Mouse (Mus musculus): Measurements from ENCODE around the gene Lcn6.
"Not testable (repeated sequence)": the region's sequence is repeated elsewhere in the genome, so short reads cannot be mapped to it uniquely, and the experiment has no call there.

Lcn6 gene

DNA sequence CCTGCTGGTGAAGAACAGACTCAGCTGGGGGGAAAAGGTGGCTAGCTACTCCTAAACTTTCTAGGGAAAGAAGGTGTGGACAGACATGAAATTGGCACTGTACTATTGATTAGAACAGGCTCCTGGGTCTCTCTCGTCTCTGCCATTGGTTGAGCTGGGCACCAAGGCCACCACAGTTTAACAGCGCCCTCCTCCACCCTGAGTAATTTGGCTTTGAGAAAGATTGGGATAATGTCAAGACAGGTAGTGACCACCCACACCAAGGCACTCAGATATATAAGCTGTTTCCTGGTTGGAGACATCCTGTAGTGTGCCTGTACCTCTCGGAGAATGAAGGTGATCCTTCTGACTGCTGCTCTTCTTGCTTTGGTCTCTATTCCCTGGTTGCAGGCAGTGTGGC is at the start of gene Lcn6:
Gene Lcn6, plus strand, starts transcription at position 301 of the 400 bp plus-strand sequence.
- no peak for DNase-seq

DNA sequence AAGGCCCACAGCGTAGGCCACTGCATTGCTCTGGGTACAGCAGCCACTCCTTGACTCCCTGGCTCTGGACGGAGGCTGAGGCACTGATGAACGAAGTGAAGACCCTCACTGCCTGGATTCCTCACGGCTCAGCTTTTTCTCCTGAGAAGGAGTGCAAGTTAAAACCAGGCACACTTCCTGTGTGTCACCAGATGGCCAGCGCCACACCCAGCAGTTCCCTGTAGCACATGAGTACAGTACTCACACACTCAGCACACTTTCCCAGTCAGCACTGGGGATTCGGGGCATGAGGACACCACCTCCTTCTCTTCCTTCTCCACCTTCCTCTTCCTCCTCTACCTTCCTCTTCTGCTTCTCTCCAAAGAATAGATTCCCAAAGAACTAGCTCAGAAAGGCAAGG is 48.8 kb upstream of the Lcn6 start, which contains the start of gene Fcna:
Gene Fcna, minus strand, starts transcription at position 220 of the 400 bp plus-strand sequence.
- DNase-seq, result no peak

DNA sequence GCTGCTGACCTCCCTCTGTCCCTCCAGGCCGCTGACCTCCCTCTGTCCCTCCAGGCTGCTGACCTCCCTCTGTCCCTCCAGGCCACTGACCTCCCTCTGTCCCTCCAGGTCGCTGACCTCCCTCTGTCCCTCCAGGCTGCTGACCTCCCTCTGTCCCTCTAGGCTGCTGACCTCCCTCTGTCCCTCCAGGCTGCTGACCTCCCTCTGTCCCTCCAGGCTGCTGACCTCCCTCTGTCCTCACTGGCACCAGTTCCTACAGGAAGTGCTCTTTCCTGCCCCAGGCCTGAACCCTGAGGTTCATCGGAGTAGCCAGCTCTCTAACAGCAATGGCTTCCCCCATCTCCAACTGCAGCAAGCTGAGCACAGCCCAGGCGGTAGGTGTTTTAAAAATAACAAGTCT is 47.8 kb upstream of the Lcn6 start:
- no peak for DNase-seq

DNA sequence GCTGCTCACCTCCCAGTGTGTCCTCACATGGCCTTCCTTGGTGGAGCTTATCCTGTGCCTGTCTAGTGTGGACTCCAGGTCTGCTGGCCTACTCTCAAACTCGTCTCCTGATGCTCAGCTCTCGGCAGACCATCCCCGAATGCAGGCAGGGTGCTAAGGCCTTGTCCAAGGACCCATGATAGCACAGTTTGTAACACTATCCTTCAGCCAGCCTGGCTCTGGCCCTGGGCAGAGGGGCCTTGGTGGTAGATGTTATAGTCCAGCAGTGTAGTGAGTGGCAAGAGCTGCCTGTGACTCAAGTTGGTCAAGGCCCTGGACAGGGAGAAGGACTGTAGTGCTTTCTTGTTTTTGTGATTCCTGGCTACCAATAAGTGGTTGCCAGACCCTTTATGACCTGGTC is 43.0 kb upstream of the Lcn6 start:
- no peak for DNase-seq

DNA sequence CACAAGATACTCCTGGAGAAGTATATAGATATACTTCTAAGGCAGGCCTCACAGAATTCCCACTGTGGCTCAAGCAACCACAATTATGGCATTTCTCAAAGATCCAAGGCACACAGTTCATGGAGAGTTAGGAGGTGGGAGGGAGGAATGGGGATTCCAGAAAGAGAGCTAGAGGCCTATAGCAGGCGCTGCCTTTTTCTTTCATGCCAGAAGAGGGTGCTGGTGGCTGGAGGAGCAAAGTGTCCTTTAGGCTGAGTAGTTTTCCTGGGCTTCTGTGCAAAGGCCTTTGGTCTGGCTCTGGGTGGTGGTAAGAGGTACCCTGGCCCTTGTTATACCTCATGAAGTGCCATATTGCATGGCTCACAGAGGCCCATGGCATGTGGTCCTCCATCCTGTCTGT is 42.5 kb upstream of the Lcn6 start:
- no peak for DNase-seq

DNA sequence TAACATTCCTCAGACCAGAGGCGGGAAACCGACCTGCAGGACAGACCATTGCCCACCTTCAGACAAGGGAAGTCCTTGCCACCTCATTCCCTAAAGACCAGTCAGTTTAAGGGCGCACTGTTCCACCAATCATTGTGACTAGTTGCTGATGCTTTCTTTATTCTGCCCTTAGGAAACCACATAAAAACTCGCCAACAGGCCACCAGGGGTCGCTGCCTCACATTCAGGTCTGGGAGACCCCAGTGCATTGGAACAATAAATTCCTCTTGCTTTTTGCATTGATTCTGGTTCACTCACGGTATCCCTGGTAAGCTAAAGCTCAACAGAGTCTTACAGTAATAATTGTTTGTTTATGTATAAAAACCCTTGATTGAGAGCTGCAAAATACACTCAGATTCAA is 36.7 kb upstream of the Lcn6 start:
- peak; percentile 70 to 83 for DNase-seq

DNA sequence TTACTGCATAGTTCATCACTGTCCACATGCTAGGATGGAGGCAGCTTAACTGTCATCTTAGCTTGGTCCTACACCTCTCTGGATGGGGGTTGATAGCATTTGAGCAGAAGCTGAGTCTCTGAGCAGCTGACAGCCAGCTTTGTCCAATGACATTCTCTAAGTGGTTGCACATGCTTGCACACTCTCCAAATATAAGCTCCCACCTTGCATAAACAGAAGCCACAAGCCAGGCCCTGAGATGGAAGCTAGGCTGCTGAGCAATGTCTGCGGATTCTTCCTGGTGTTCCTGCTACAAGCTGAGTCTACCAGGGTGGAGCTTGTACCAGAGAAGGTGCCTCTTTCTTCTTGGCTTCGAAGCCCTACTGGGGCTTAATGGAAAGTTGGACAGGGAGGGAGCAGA is 23.7 kb upstream of the Lcn6 start, which contains the start of gene Lcn8:
Gene Lcn8, plus strand, starts transcription at position 219 of the 400 bp plus-strand sequence.
- no peak for DNase-seq

DNA sequence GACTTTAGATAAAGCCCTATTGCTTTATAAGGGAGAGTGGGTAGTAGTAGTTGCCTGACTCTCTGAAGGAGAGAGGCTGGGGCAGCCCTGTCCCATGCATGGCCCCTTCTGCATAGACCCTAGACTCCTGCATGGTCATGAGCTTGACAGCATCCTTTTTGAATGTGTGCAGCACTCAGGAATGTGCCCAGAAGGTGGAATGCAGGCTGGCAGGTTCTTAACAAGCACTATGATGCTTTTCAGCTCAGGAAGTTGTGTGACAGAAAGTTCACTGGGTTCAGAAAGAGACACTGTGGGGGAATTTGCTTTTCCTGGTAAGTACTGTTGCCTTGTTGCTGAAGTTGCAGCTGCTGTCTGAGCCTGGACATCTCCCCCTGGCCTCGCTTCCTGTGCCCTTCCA is 22.1 kb upstream of the Lcn6 start:
- no peak for DNase-seq

DNA sequence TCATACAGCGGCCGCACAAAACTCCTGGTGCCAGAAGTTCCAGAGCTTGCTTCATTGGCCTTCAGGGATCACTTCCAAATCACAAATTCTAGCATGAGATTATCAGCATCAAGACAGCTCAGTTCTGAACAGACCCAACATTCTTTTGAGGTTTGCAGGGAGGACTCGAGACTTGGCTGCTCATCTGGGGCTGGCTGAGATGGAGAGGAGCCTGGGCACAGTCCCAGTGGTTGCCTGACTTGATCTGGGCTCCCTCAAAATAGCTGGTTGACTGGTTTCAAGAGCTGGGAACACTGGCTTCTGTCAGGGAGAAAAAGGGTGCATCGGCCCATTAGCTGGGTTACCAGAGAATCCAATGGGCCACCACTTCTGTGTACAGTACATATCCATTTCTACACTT is 19.9 kb upstream of the Lcn6 start:
- peak; percentile 48 to 56 for DNase-seq

DNA sequence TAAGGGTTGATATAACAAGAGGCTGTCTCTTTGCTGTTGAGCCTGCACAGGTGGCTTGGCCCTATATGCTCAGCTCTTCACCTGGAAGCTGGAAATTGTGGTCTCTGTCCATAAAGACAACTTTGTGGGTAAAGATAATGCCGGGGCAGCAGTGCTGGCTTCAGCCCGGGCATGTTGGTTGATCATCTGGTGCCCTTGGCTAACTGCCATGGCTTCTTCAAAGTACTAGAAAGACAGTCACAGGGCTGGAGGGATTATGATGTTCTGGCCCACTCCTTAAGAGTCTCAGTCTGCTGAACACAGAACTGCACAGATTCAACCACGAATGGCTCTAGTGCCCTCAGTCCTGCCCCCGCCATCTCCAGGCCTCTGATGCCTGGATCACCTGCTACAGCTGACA is 19.3 kb upstream of the Lcn6 start:
- peak; percentile 68 to 71 for DNase-seq

DNA sequence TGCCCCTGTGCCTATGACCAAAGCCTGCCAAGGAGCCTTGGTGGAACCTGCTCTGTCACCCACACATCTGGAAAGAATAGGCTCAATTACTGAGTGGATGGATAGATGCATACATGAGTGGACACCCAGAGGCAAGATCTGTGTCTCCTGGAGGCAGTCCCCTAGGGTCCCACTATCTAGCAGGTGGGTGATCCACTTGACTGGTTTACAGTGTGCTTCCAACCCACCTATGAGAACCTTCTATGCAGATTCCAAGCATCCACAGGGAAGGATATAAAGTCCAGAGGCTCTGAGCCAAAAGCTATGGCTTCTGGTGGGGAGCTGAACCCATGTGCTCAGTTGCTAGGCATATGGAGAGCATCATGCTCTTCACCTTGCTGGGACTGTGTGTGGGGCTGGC is 18.9 kb upstream of the Lcn6 start, which contains the start of gene Lcn5:
Gene Lcn5, plus strand, starts transcription at position 301 of the 400 bp plus-strand sequence.
- no peak for DNase-seq

DNA sequence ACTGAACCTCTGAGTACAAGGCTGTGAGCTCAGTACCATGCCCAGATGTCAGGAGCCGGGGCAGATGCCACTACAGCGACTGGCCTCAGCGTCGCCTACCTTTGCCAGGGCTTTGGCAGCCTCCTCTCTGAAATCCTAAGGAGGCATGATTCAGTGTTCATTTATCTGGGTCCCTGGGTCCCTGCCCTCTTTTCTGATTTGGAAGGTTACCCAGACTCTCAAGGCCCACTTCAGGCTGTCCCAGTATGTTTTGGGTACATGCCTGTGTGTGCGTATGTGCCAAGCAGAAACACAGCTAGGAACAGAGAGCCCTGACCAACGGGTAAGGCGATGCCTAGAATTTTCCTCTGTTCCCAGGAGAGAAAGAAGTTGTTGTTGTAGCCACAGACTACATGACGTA is 16.3 kb upstream of the Lcn6 start:
- peak in 1 of 2 experiments; percentile 11 for DNase-seq

DNA sequence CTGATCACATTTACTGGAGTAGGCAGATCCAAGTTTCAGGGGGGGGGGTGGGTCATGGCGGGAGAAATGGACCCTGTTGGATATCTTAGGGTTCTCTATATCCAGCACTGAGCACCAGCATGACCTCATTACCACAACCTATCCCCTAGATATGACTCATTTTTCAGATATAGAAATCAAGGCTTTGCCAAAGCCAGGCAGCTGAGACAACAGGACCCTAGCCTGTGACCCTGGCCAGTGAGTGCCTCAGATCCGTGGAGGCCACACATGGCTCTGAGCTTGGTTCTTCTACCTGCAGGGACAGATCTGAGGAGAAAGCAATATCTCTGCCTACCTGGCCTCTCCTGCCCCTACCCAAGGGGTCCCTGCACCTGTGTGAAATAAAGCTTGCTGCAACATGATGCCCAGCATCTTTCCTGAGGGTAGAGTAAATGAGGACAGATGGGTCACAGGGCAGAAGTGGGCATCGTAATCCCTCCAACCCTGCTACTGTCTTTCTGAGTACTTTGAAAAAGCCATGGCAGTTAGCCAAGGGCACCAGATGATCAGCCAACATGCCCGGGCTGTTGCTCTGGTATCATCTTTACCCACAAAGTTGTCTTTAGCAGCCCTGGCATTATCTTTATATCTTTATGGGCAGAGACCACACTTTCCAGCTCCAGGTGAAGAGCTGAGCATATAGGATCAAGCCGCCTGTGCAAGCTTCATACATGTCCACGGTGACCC is 15.2 kb upstream of the Lcn6 start:
- DNase-seq, result peak; percentile 33 to 40

DNA sequence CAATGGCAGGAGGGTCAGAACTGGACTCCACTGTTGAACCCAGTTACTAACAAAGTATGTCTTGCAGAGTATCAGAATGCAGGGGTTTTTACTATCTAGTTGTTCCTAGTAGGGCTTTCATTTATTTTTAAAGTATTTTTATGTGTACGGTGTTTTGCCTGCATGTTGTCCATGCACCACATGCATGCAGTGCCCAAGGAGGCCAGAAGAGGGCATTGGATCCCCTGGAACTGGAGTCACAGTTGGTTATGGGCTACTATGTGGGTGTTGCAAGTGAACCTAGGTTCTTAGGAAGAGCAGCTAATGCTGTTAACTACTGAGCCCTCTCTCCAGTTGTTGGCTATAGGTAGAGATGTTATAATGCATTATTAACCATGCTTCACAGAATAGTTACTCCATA is 13.1 kb upstream of the Lcn6 start:
- peak; percentile 72 to 86 for DNase-seq

DNA sequence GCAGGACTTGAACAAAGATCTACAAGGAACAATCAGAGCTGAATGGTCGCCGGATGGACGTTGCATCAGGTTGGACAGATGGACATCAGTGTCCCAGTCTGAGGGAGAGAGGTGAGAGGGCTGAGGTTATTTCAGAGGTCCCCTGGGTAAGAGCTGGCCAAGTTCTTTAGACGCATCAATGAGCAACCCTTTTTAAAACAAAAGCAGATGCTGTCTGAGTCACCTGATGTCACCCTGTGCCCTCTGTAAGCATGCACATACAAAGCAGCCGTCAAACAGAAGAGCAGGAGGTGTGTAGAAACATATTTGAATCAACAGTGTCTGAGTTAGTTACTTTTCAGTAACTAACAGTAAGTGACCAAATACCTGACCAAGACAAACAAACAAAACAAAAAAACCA is 12.5 kb upstream of the Lcn6 start:
- no peak for DNase-seq

DNA sequence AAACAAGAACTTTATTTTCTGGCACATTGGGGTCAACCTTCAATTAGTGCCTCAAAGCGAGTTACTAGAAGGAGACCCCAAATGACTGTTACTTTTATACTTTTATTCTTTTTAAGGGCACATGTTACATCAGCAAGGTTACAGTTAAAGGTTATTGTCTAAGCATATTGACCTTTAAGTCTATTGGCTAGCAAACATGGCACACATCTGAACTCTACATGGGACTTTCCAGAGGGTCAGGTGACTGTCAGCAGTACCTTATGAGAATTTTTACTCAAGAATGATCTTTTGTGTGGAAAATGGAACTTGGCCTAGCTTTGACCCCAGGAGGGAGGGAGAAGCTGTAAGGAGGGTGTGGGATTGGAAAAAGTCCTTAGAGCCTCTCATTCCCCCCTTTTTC is 10.1 kb upstream of the Lcn6 start:
- no peak for DNase-seq

DNA sequence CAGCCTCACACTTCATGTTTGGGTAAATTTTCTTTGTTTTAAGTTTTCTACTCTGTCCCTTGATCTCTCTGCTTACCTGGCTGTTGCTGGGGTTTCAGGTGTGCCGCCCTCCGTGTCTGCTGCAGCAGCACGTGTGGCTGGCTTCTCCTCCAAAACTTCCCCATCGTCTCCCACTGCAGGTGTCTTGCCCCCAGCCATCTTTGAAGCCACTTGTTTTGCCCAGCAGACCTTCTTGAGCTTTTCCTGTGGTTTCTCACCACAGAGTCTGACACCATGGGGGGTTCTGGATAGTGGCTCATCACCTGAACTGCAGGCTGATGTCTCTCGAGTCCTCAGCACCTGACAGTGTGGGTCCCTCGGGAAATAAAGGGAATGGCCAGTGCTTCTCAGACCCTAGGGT is 3.0 kb downstream of the Lcn6 start:
- no peak for DNase-seq

DNA sequence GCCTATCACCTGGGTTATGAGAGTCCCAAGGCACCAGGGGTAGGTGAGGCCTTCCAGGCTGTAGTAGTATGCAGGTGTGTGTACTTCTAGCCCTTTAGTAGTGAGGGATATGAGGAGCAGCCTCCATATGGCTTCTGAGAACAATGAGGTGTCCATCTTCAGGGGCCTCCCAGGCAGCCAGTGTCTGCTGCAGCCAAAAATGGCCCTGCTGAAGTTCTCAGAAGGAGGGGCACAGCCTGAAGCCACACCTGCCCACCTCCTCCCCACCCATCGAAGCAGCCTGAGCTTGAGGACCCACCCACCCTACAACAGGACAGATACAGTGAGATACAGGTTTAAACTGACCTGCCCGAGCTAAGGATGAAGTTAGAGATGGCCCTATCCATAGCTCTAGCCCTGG is 5.8 kb downstream of the Lcn6 start, which contains the start of gene Lcn10:
Gene Lcn10, plus strand, starts transcription at position 301 of the 400 bp plus-strand sequence.
- no peak for DNase-seq

DNA sequence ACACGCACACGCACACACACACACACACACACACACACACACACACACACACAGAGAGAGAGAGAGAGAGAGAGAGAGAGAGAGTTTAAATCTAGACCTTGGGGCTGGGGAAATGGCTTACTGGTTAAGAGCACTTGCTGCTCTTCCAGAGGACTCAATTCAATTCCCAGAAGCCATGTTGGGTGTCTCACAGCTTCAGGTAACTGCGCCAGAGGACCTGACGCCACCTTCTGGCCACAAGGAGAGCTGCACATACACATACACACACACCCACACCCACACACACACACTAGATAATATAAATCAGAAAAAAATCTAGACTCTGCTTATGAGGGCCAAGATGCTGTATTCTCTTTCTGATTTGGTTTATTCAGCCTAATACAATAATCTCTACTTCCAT is 10.4 kb downstream of the Lcn6 start:
- DNase-seq, result no peak

DNA sequence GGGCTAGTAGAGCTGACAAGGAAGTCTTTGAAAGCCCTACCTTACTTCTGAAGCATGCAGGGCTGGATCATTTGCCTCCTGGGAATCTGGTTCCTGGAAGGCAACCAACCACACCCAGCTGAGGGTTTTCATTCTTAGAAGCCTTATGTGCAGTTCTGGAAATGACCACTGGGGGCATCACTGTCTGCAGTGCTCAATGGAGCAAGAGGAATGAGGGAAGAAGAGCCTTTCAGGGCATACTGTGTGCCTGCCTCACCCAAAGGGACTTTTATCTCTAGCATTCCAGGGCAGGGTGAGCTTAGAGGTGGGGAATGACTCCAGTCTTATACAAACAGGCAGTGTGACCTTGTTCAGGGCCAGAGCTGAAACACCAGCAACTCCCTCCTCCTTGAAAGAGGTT is 18.0 kb downstream of the Lcn6 start:
- DNase-seq, result peak; percentile 79 to 91

DNA sequence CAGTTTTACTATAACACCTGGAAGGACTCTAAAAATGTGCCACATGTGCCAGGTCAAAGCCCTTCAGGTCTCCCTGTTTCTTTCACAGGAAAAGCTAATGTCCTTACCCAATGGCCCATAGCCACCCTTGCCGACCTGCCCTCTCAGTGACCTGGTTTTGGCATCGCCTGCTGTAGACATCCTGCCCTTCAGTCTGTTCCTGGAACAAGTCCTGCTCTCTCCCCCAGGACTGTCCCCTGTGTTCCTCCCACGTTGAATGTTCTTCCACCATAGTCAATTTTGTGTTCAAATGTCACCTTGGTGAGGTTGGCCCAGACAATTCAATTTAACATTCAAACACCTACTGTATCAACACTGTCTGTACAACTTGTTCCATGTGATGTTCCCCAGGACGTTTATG is 20.4 kb downstream of the Lcn6 start:
- DNase-seq, result no peak

DNA sequence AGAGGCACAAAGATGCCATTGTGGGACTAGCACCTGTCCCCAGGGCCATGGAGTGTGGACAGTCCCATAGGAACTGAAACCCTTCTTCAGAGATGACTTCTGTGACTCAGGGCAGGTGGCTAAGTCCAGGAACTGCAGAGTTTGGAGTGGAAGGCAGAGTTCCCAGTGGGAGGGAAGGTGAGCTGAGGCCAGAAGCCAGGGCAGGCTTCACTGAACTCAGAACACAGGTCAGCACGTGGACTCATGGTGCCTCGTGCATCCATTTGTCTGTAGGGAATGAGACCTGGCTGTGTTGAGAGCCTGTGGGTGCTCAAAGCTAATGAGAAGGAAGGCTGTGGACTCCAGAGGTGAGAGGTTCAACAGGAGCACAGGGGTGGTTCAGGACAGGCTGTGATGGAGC is 22.1 kb downstream of the Lcn6 start:
- no peak for DNase-seq

DNA sequence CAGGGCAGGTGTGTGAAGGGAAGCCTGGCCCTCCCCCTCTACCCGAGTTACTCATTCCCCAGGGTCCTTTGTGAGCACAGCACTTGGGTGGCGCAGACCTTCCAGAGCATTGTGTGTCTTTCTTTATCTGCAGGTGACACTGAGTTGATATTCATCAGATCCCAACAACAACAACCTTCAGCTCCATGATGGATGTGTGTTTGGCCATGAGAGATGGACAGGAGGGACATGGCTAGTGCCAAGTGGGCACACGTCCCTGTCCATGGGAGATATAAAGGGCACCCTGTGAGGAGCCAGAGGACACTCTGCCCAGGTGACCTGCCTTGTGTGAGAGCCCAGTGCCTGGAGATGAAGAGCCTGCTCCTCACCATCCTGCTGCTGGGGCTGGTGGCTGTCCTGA is 23.2 kb downstream of the Lcn6 start, which contains the start of gene Obp2a:
Gene Obp2a, plus strand, starts transcription at position 301 of the 400 bp plus-strand sequence.
- DNase-seq, result not testable (repeated sequence)

DNA sequence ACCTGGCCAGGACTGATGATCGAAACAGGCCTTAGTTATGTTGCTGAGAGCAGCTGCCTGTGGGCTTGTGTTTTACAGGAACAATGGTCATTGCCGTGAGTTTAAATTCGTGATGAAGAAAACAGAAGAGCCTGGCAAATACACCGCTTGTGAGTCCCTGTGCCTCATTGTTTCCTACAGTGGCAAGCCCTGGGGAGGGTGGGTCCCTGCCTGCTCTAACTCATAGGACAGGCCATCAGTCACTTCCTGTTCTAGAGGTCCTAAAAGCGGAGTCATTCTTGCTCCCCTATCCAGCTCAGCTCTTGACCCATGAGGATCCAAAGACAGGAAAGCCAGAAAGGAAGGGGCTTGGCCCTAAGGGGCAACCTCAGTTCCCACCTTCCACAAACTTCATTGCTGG is 24.4 kb downstream of the Lcn6 start:
- DNase-seq, result no peak

DNA sequence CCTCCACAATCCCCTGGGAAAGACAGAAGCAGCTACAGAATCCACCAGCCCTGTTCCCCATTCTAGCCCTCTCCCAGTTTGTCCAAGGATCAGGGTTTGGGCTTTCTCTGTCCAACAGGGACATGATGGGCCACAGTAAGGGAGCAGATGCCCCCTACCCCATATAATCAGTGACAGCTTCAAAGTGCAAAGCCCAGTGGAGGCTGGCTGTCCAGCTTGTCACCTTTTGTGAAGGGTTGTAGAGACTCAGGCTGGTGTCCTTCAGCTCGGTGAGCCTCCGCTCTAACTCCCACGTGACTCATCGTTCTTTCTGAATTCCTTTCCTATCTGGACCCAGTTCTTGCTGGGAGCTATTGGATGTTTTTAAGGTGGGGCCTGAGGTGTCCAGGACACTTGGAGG is 27.1 kb downstream of the Lcn6 start:
- DNase-seq, result no peak

Measured in cerebellum, postnatal 14 days (tissue).